Mouse (Mus musculus) intestine, postnatal 0 days (tissue): ENCODE measurements around the gene Fgf18. TPM values are rescaled to one million over a fixed set of nuclear protein-coding genes. Genes with fewer than 3 reads are reported as not detected.

ENCODE experiments used
- ATAC-seq: fragments of 200-750 bp; cut with Nextera tagmentation; 2 replicates; pipeline ENCODE4 v1.8.0; 2017; ENCODE audit warnings: mild to moderate bottlenecking, moderate TSS enrichment, moderate library complexity
- H3K27ac ChIP-seq: fragments of 300-500 bp; sonication (generic); 2 replicates; pipeline ENCODE4 v1.5.1; 2014; ENCODE audit warnings: mild to moderate bottlenecking, low read depth, low read length, moderate library complexity
- H3K27me3 ChIP-seq: fragments of 300-500 bp; sonication (generic); replicated peaks from 2 replicates; pipeline ENCODE4 v1.6.1; 2014; ENCODE audit warnings: low read length, mixed read lengths; ENCODE audit not compliant: control insufficient read depth, insufficient read depth
- H3K36me3 ChIP-seq: fragments of 300-500 bp; sonication (generic); 2 replicates; pipeline ENCODE4 v1.6.1; 2014; ENCODE audit warnings: mild to moderate bottlenecking, moderate library complexity; ENCODE audit not compliant: control insufficient read depth, insufficient read depth
- H3K4me1 ChIP-seq: fragments of 300-500 bp; sonication (generic); replicated peaks from 2 replicates; pipeline ENCODE4 v1.6.1; 2014; ENCODE audit warnings: antibody characterized with exemption, low read length, mixed read lengths; ENCODE audit not compliant: control insufficient read depth, insufficient read depth
- H3K4me2 ChIP-seq: fragments of 300-500 bp; sonication (generic); replicated peaks from 2 replicates; pipeline ENCODE4 v1.6.1; 2014; ENCODE audit warnings: low read depth, mild to moderate bottlenecking, moderate library complexity
- H3K4me3 ChIP-seq: fragments of 300-500 bp; sonication (generic); 2 replicates; pipeline ENCODE4 v1.5.1; 2014; ENCODE audit warnings: low read depth, low read length
- H3K9ac ChIP-seq: fragments of 300-500 bp; sonication (generic); 2 replicates; pipeline ENCODE4 v1.6.1; 2014; ENCODE audit warnings: mild to moderate bottlenecking, low read depth, low read length
- H3K9me3 ChIP-seq: fragments of 300-500 bp; sonication (generic); 2 replicates; pipeline ENCODE4 v1.6.1; 2016; ENCODE audit warnings: mixed run types; ENCODE audit not compliant: control insufficient read depth
- CTCF ChIP-seq: sonication (generic); IDR thresholded peaks from 2 replicates; pipeline ENCODE4 v1.5.1; 2016; ENCODE audit warnings: low read depth, mild to moderate bottlenecking, control low read depth, antibody characterized with exemption, moderate library complexity
- WGBS: fragments of 180-500 bp; shearing (Covaris S2); extraction: QIAGEN DNeasy Blood & Tissue Kit; methylation state at CpG from one replicate; pipeline ENCODE4 v1.1.7; 2014; 5-methylcytosine and 5-hydroxymethylcytosine counted together
- polyA plus RNA-seq: library from polyadenylated mRNA; unstranded; fragments of >200 nt; fragmentation: Nextera tagmentation; extraction: Ambion mirVana; gene quantifications from 2 replicates; pipeline ENCODE4 v1.2.1, GENCODE M21; 2015

Gene Fgf18
- polyA plus RNA-seq, 1 experiment from 2014 or later, result 1.1 TPM

- H3K36me3 ChIP-seq, result no peaks in the 10 kb centered on the region
- ATAC-seq, result no peak
- H3K27me3 ChIP-seq, result no peaks in the 10 kb centered on the region
- no peak overlapping the region for H3K4me3 ChIP-seq
- no peak overlapping the region for H3K4me2 ChIP-seq
- no peak overlapping the region for H3K9ac ChIP-seq
- H3K27ac ChIP-seq, result no peak overlapping the region
- no peaks in the 10 kb centered on the region for H3K9me3 ChIP-seq
- no peaks in the 10 kb centered on the region for H3K4me1 ChIP-seq
- WGBS, result 65% methylated on average over 4 of the region's 4 CpGs
- no peak for TF ChIP-seq CTCF
These were observed 47.8 kb downstream of the Fgf18 start for GRCm38 (mm10) chr11:33099425-33099824.

GRCm38 (mm10) chr11:33098446-33098845 lies 48.8 kb downstream of the Fgf18 start:
- Histone ChIP-seq H3K27ac (no peak overlapping the region), H3K4me1 (no peaks in the 10 kb centered on the region), H3K27me3 (no peaks in the 10 kb centered on the region), H3K4me3 (no peak overlapping the region), H3K4me2 (no peak overlapping the region), H3K36me3 (no peaks in the 10 kb centered on the region), H3K9me3 (no peaks in the 10 kb centered on the region), H3K9ac (no peak overlapping the region)
- 81% methylated on average over 12 of the region's 12 CpGs for WGBS
- TF ChIP-seq CTCF, result no peak
- ATAC-seq, result no peak

- 49% methylated on average over 8 of the region's 8 CpGs for whole genome bisulfite sequencing
These were observed 49.3 kb downstream of the Fgf18 start for GRCm38 (mm10) chr11:33097855-33098254.

GRCm38 (mm10) chr11:33089856-33090255 lies 57.3 kb downstream of the Fgf18 start:
- Histone ChIP-seq H3K4me1 (no peaks in the 10 kb centered on the region), H3K36me3 (no peaks in the 10 kb centered on the region), H3K27ac (no peak overlapping the region), H3K27me3 (no peaks in the 10 kb centered on the region), H3K9ac (no peak overlapping the region), H3K9me3 (no peaks in the 10 kb centered on the region), H3K4me2 (no peak overlapping the region), H3K4me3 (no peak overlapping the region)
- 69% methylated on average over 6 of the region's 6 CpGs for WGBS
- no peak for ATAC-seq
- TF ChIP-seq CTCF, result no peak

More at GRCm38 (mm10) chr11:33097855-33098254, 49.3 kb downstream of the Fgf18 start:
- no peak overlapping the region for H3K27ac ChIP-seq
- no peak overlapping the region for H3K9ac ChIP-seq
- ATAC-seq, result no peak
- H3K4me2 ChIP-seq, result no peak overlapping the region
- no peaks in the 10 kb centered on the region for H3K4me1 ChIP-seq
- no peaks in the 10 kb centered on the region for H3K9me3 ChIP-seq
- no peak overlapping the region for H3K4me3 ChIP-seq
- TF ChIP-seq CTCF, result peak; percentile 81
- no peaks in the 10 kb centered on the region for H3K36me3 ChIP-seq
- no peaks in the 10 kb centered on the region for H3K27me3 ChIP-seq

- Histone ChIP-seq H3K36me3 (no peaks in the 10 kb centered on the region), H3K4me3 (no peak overlapping the region), H3K4me1 (no peaks in the 10 kb centered on the region), H3K9ac (no peak overlapping the region), H3K27me3 (no peaks in the 10 kb centered on the region), H3K27ac (no peak overlapping the region), H3K9me3 (no peaks in the 10 kb centered on the region), H3K4me2 (no peak overlapping the region)
- no peak for TF ChIP-seq CTCF
- 40% methylated on average over 1 of the region's 1 CpGs for WGBS
- ATAC-seq, result no peak
These were observed 59.0 kb downstream of the Fgf18 start for GRCm38 (mm10) chr11:33088181-33088580.

GRCm38 (mm10) chr11:33086046-33086445 lies 61.2 kb downstream of the Fgf18 start:
- Histone ChIP-seq H3K4me2 (no peak overlapping the region), H3K4me3 (no peak overlapping the region), H3K9ac (no peak overlapping the region), H3K36me3 (no peaks in the 10 kb centered on the region), H3K27me3 (no peaks in the 10 kb centered on the region), H3K27ac (no peak overlapping the region), H3K4me1 (no peaks in the 10 kb centered on the region), H3K9me3 (no peaks in the 10 kb centered on the region)
- 67% methylated on average over 1 of the region's 1 CpGs for WGBS
- ATAC-seq, result no peak
- TF ChIP-seq CTCF, result no peak

- no peaks in the 10 kb centered on the region for H3K36me3 ChIP-seq
- WGBS, result 83% methylated on average over 4 of the region's 4 CpGs
These were observed 61.7 kb downstream of the Fgf18 start for GRCm38 (mm10) chr11:33085514-33085913.

More at GRCm38 (mm10) chr11:33085514-33085913, 61.7 kb downstream of the Fgf18 start:
- no peak for ATAC-seq
- Histone ChIP-seq H3K4me3 (no peak overlapping the region), H3K4me2 (no peak overlapping the region), H3K9ac (no peak overlapping the region), H3K4me1 (no peaks in the 10 kb centered on the region), H3K27me3 (no peaks in the 10 kb centered on the region), H3K27ac (no peak overlapping the region), H3K9me3 (no peaks in the 10 kb centered on the region)
- TF ChIP-seq CTCF, result no peak
